Mouse (Mus musculus) E14TG2a.4 (cell line): ENCODE measurements around the gene Cdkn2a.

Source experiments
- CTCF ChIP-seq: conservative IDR thresholded peaks from 2 replicates; pipeline ENCODE4 v1.5.1; 2014; ENCODE audit warnings: low read length
- NANOG ChIP-seq: IDR thresholded peaks from 2 replicates; pipeline ENCODE4 v1.6.1; 2014; ENCODE audit warnings: borderline replicate concordance, low read length, mixed read lengths
- POU5F1 ChIP-seq: IDR thresholded peaks from 2 replicates; pipeline ENCODE4 v1.6.1; 2014; ENCODE audit warnings: low read length, borderline replicate concordance

DNA sequence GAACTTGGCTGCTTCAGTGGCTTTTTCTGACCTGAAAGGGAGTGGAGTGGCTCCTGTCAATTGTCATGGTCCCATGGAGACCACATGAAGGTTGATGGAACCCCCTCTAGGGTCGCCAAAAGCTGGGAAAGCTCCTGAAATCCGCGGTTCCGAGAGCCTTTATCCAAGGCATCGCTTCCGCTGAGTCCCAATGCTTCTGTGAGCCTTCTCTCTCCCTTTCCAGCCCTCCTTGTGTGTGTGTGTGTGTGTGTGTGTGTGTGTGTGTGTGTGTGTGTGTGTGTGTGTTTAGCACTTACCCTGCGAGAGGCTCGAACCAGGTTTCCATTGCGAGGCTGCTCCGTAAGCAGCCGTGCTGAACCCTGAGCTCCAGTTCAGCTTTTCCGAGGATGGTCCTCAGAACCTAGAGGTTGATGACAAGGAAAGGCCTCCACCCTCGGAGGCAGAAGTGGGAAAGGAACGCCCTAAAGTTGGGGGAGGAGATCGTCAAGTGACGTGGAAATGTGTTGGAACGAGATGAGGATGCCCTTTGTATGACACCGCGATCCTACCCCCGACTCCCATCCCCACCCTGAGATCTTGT lies 21.4 kb downstream of the Cdkn2a start:
- TF ChIP-seq CTCF (no peak), NANOG (no peak), POU5F1 (no peak)
